Mouse (Mus musculus) liver, postnatal 0 days (tissue): Measurements from ENCODE around the gene Hpn. TPM values are rescaled to one million over a fixed set of nuclear protein-coding genes. Genes with fewer than 3 reads are reported as not detected.

Experiments used
- ATAC-seq: fragments of 200-750 bp; cut with Nextera tagmentation; 2 replicates; pipeline ENCODE4 v1.8.0; 2017; ENCODE audit warnings: mild to moderate bottlenecking, moderate library complexity
- DNase-seq: peaks from one replicate; pipeline ENCODE4 v3.0.0-alpha.2; 2016
- H3K27ac ChIP-seq: fragments of 300-500 bp; sonication (generic); 2 replicates; pipeline ENCODE4 v1.5.1; 2014; ENCODE audit warnings: antibody characterized with exemption, moderate library complexity, mild to moderate bottlenecking, low read depth
- H3K27me3 ChIP-seq: fragments of 300-500 bp; sonication (generic); 2 replicates; pipeline ENCODE4 v1.6.1; 2014; ENCODE audit warnings: low read length, control low read depth, mixed read lengths; ENCODE audit not compliant: insufficient read depth
- H3K36me3 ChIP-seq: fragments of 300-500 bp; sonication (generic); replicated peaks from 2 replicates; pipeline ENCODE4 v1.6.1; 2014; ENCODE audit warnings: mild to moderate bottlenecking, control low read depth, low read length, moderate library complexity, mixed read lengths; ENCODE audit not compliant: insufficient read depth
- H3K4me1 ChIP-seq: fragments of 300-500 bp; sonication (generic); 2 replicates; pipeline ENCODE4 v1.6.1; 2014; ENCODE audit warnings: antibody characterized with exemption, mild to moderate bottlenecking, control low read depth; ENCODE audit not compliant: insufficient read depth
- H3K4me2 ChIP-seq: fragments of 300-500 bp; sonication (generic); 2 replicates; pipeline ENCODE4 v1.6.1; 2014; ENCODE audit warnings: low read depth, mild to moderate bottlenecking, low read length, moderate library complexity, mixed read lengths
- H3K4me3 ChIP-seq: fragments of 300-500 bp; sonication (generic); 2 replicates; pipeline ENCODE4 v1.5.1; 2014; ENCODE audit warnings: low read depth, low read length
- H3K9ac ChIP-seq: fragments of 300-500 bp; sonication (generic); replicated peaks from 2 replicates; pipeline ENCODE4 v1.6.1; 2014; ENCODE audit warnings: mild to moderate bottlenecking, moderate library complexity
- H3K9me3 ChIP-seq: fragments of 300-500 bp; sonication (generic); 2 replicates; pipeline ENCODE4 v1.6.1; 2016; ENCODE audit warnings: mild to moderate bottlenecking, control low read depth, low read length, mixed read lengths
- CTCF ChIP-seq: sonication (generic); IDR thresholded peaks from 2 replicates; pipeline ENCODE4 v1.5.1; 2016; ENCODE audit warnings: antibody characterized with exemption, low read depth
- EP300 ChIP-seq: IDR thresholded peaks from 2 replicates; pipeline ENCODE4 v1.6.1; 2016; ENCODE audit warnings: antibody characterized with exemption, low read depth, mild to moderate bottlenecking
- WGBS: fragments of 180-500 bp; shearing (Covaris S2); extraction: QIAGEN DNeasy Blood & Tissue Kit; methylation state at CpG from one replicate; pipeline ENCODE4 v1.1.7; 2014; ENCODE audit not compliant: insufficient replicate concordance; 5-methylcytosine and 5-hydroxymethylcytosine counted together
- polyA plus RNA-seq: library from polyadenylated mRNA; unstranded; fragments of >200 nt; fragmentation: Nextera tagmentation; extraction: Ambion mirVana; gene quantifications from 2 replicates; pipeline ENCODE4 v1.2.1, GENCODE M21; 2015

Hpn gene
- polyA plus RNA-seq, 1 experiment from 2014 or later = 250 TPM

DNA sequence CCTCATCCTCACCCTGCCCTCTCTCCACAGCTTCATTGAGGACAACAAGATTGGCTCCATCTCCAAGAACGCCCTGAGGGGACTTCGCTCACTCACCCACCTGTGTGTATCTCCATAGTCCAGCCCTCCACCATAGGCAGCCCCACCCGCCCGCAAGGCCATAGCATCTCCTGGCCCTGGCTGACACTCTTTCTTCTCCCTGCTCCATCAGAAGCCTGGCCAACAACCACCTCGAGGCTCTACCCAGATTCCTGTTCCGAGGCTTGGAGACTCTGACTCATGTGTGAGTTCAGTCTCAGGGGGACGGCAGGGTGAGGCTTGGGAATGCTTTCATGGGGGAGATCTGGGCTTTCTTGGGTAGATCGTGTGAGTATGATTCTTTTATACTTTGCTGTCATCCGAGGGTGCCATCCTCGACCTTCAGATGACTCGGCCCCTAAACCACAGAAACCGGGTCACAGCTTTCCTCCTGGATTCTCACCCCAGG lies 52.0 kb downstream of the Hpn start:
- 76% methylated on average over 12 of the region's 12 CpGs for WGBS
- ATAC-seq = no peak
- no peaks in the 10 kb centered on the region for H3K36me3 ChIP-seq
- H3K27ac ChIP-seq = no peak overlapping the region
- H3K9me3 ChIP-seq = no peaks in the 10 kb centered on the region
- no peaks in the 10 kb centered on the region for H3K4me1 ChIP-seq
- H3K9ac ChIP-seq = no peak overlapping the region
- no peak overlapping the region for H3K4me3 ChIP-seq
- H3K4me2 ChIP-seq = no peak overlapping the region
- no peaks in the 10 kb centered on the region for H3K27me3 ChIP-seq
- DNase-seq = no peak
- TF ChIP-seq CTCF = no peak
- TF ChIP-seq EP300 = no peak

DNA sequence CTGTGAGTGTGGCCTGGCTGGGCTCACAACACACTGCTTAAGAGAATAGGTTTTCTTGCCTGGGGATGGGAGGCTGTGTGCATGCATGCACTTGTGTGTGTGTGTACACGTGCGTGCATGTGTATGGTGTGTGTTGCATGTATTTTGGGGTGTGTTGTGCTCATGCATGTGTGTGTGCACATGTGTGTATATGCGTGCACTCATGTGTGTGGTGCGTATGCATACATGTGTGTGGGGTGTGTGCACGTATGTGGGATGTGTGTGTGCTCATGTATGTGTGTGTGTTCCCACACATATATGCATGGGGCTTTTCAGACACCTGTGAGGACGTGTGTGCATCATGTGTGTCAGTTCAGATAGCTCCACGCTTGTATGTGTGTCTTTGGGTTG lies 54.5 kb downstream of the Hpn start:
- H3K9me3 ChIP-seq = no peaks in the 10 kb centered on the region
- H3K4me3 ChIP-seq = no peak overlapping the region
- DNase-seq (no peak), ATAC-seq (no peak)
- TF ChIP-seq EP300 (no peak), CTCF (no peak)
- H3K4me1 ChIP-seq = no peaks in the 10 kb centered on the region
- no peak overlapping the region for H3K4me2 ChIP-seq
- H3K27me3 ChIP-seq = no peaks in the 10 kb centered on the region
- WGBS = 80% methylated on average over 7 of the region's 7 CpGs
- no peaks in the 10 kb centered on the region for H3K36me3 ChIP-seq
- no peak overlapping the region for H3K9ac ChIP-seq
- no peak overlapping the region for H3K27ac ChIP-seq

- Histone ChIP-seq H3K27me3 (no peaks in the 10 kb centered on the region), H3K36me3 (no peaks in the 10 kb centered on the region), H3K4me3 (no peak overlapping the region), H3K4me2 (no peak overlapping the region), H3K27ac (no peak overlapping the region), H3K4me1 (no peaks in the 10 kb centered on the region), H3K9me3 (no peaks in the 10 kb centered on the region), H3K9ac (no peak overlapping the region)
- DNase-seq (no peak), ATAC-seq (no peak)
- 76% methylated on average over 11 of the region's 11 CpGs for WGBS
- TF ChIP-seq EP300 (no peak), CTCF (no peak)
These were observed 55.0 kb downstream of the Hpn start for GRCm38 (mm10) chr7:31059919-31060620.

DNA sequence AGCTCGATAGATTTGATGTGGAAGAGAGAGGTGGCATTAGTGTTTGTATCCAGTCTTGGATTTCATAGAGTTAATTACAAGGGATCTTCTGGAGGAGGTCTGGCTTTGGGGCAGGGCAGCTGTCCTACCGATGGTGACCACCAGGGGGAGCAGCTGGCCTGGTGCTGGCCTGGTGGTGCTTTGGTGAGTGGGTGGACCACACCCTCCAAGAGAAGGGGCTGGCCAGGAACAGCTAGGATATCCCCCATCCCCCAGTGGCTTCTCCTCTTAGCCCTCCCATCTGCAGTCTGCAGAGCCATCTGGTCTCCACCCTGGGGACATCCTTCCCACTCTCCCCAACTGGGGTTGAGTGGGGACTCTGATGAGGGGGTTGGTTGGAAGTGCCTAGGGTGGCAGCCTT lies 56.0 kb downstream of the Hpn start, which contains the start of gene Lgi4:
TSS of gene Lgi4 (plus strand) at position 235 of the 400 bp plus-strand sequence.
- peak; percentile 85 for DNase-seq
- no peaks in the 10 kb centered on the region for H3K4me1 ChIP-seq
- H3K4me2 ChIP-seq = no peak within 1 kb of the TSS
- TF ChIP-seq EP300 (no peak), CTCF (peak; percentile 97)
- no peaks in the 10 kb centered on the region for H3K9me3 ChIP-seq
- 0% methylated on average over 2 of the region's 2 CpGs for WGBS
- H3K9ac ChIP-seq = no peak within 1 kb of the TSS
- ATAC-seq = no peak
- no peaks in the 10 kb centered on the region for H3K27me3 ChIP-seq
- no peaks in the 10 kb centered on the region for H3K36me3 ChIP-seq
- H3K27ac ChIP-seq = no peak within 1 kb of the TSS
- no peak within 1 kb of the TSS for H3K4me3 ChIP-seq

GRCm38 (mm10) chr7:31058211-31058610 lies 56.9 kb downstream of the Hpn start:
- Histone ChIP-seq H3K4me1 (no peaks in the 10 kb centered on the region), H3K4me3 (no peak overlapping the region), H3K27me3 (no peaks in the 10 kb centered on the region; the same call in 1 of the 2 replicates), H3K9ac (no peak overlapping the region), H3K4me2 (no peak overlapping the region), H3K27ac (no peak overlapping the region), H3K36me3 (no peaks in the 10 kb centered on the region), H3K9me3 (no peaks in the 10 kb centered on the region)
- WGBS = 70% methylated on average over 6 of the region's 6 CpGs
- DNase-seq (no peak), ATAC-seq (no peak)
- no peak for TF ChIP-seq CTCF
- TF ChIP-seq EP300 = no peak

GRCm38 (mm10) chr7:31057730-31058129 lies 57.4 kb downstream of the Hpn start:
- TF ChIP-seq EP300 = no peak
- TF ChIP-seq CTCF = no peak
- H3K9me3 ChIP-seq = no peaks in the 10 kb centered on the region
- H3K27me3 ChIP-seq = peaks cover 5% of the 10 kb centered on the region
- DNase-seq = no peak
- peak overlapping the region; percentile 91 for H3K27ac ChIP-seq
- peaks cover 1% of the 10 kb centered on the region; the same call in 1 of the 2 replicates for H3K4me1 ChIP-seq
- H3K4me3 ChIP-seq = no peak overlapping the region
- H3K4me2 ChIP-seq = no peak overlapping the region
- 62% methylated on average over 5 of the region's 5 CpGs for WGBS
- no peak overlapping the region for H3K9ac ChIP-seq
- no peaks in the 10 kb centered on the region for H3K36me3 ChIP-seq
- ATAC-seq = no peak
